Mouse (Mus musculus): Measurements from ENCODE around the gene Fnip1.
"Not testable (repeated sequence)": the region's sequence is repeated elsewhere in the genome, so short reads cannot be mapped to it uniquely, and the experiment has no call there.

Gene Fnip1

DNA sequence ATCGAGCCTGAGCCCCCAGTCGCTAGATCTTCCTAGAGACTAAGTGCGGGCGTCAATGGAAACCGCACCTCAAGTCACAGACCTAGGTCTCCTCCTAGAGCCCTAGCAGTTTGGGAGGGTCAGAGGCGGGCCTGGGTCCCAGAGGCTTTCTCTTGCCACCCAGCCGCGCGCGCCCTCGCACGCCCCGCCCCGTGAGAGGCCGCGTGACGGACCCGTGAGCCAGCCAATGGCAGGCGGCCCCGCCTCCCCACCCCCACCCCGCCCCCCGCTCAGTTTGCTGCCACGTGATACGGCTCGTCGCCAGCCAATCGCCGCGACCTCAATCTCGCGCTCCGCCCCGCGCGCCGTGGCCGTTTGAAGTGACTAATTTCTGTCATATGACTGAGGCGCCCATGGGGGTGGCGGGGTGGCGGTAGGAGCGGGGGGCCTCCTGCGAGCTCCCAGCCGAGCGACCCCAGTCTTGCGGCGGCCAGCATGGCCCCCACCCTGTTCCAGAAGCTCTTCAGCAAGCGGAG lies at the start of gene Fnip1:
Fnip1 (plus strand) TSS at position 377 of the 515 bp plus-strand sequence.
- DNase-seq (ENCODE audit: low read depth, low spot score) = peak; percentile 93

DNA sequence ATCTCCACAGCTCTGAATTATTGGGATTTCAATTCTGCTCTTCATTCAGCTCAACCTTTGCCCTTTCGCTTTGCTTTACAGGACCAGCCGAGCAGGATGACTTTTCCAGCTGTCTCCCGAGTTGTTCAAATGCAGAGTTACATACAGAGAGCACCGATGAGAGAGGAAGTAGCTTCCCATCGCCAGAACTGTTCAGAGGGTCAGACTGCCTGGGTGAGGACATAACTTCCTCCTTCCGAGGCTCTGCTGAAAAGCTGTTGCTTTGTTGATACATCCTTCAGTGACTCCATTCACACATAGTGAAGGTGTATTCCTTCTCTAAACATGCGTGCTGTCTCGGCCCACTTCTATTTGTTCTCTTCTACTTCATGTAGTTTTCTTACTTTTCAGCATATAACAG lies 47.6 kb upstream of the Fnip1 start:
- DNase-seq (ENCODE audit: low read depth, low spot score) = peak; percentile 39

DNA sequence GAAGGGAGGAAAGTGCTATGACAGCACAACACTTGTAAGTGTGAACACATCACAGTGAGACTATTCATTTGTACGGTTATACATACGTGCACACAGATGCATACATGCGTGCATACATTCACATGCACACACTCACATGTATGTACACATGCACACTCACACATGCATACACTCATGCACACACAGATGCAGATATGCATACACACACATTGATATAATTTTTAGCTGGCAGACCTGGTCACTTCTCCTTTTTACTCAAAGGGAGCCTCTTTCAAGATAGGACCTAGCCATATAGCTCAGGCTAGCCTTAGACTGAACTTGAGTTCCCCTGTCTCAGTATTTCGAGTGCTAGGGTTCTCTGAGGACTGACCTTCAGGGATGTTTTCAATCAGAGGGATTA lies 46.7 kb upstream of the Fnip1 start:
- no peak for DNase-seq (ENCODE audit: low read depth, low spot score)

DNA sequence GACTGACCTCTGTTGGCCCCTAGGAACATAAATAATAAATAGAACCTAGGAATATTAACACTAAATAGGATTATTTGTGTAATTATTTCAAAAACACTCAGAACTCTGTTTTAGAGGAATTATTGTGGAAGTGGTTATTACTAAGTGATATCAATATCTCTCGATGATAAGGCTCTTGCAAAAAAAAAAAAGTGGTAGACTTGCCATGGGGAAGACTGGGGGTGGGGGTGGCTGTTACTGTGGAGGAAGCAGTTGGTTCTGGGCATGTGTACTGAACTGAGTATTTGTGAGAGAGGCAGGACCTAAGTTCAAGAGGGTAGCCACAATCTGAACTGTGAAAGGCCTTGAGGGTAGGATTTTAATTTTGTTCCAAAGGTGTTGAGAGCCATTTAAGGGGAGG lies 41.3 kb upstream of the Fnip1 start:
- no peak for DNase-seq (ENCODE audit: low read depth, low spot score)

DNA sequence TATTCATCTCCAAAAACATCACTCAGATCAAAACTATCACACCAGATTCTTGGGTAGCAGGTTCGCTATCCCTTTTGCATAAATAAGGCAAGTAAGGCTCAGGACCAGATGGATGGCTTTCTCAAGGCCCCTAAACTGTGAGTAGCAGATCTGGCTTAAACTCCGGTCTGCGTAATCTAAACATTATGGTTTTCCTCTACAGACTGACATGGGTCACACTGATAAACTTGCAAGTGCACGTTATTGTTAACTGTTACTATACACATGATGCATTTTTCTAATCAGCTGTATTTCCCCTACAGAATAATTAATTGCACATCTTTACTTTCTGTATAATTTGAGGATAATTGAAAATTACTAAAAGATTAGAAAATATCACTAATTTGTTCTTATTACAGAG lies 39.9 kb upstream of the Fnip1 start:
- no peak for DNase-seq (ENCODE audit: low read depth, low spot score)

DNA sequence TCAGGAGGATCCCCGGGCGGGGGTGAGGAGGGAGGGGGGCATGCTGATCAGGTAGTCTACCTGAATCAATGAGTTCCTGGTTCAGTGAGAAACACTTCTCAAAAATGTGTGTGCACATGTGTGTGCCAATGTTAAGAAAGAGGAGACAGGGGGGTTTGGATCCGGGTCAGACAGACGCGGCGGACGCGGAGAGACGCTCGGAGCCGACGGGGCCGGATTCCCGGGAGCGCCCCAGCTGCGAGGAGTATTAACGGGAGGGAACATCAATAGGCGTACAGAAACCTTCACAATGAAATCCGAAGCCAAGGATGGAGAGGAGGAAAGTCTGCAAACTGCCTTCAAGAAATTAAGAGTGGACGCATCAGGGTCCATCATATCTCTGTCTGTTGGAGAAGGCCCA lies 37.2 kb upstream of the Fnip1 start:
- DNase-seq (ENCODE audit: low read depth, low spot score) = not testable (repeated sequence)

DNA sequence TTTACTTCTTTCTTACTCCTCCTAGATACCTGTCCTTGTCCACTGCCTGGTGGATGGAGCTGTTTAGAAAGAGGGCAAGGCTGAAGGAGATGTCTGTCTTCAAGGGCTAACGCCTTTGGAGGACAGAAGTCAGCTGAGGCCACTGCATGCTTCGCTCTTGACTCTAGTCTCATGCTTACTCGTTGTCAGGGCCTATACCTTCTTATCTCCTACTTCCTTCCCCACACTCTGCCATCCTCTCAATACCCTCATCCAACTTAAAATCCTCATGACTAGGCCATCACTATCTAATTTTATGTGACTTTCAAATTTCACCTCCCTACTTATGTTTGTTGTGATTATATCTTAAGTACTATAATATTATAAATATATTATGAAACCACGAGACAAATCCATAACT lies 33.1 kb upstream of the Fnip1 start:
- DNase-seq (ENCODE audit: low read depth, low spot score) = no peak

DNA sequence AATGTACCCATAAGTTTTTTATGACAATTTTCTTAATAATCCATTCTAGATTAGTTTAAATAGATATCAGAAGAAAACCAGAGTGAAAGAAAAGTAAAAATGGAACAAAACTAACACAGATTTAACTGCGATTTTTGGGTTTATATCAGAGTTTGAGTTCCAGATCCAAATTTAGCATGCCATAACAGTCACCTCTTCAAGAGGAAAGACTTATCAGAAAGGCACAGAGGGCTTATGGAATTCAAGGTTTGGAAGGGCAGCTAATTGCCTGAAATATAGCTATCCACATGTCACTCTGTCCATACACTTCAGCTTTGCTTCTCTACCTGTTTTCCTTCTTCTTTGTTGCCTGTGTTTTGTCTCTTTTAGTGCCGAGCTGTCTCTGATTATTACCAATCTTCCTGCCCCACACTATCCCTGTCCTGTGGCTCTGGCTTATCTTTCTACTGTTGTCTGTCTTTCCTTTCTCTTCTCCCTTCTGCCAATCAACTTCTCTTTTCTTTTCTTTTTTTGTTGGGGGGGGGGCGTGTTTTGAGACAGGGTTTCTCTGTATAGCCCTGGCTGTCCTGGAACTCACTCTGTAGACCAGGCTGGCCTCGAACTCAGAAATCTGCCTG lies 31.0 kb upstream of the Fnip1 start:
- DNase-seq (ENCODE audit: low read depth, low spot score) = no peak

DNA sequence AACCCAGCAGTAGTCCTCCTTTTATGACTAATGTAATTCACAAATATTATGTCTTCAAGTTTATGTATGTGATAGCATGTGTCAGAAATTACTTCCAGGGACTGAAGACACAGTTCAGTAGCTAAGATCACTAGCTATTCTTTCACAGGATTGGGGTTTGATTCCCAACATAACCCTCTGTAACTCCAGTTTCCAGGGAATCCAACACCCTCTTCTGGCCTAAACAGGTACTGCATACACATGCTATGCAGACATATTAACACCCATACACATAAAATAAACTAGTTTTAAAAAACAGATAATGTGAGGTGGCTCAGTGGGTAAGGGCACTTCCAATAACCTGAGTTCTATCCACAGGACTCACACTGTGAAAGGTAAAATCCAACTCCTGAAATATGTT lies 27.4 kb upstream of the Fnip1 start:
- peak; percentile 12 for DNase-seq (ENCODE audit: low read depth, low spot score)

DNA sequence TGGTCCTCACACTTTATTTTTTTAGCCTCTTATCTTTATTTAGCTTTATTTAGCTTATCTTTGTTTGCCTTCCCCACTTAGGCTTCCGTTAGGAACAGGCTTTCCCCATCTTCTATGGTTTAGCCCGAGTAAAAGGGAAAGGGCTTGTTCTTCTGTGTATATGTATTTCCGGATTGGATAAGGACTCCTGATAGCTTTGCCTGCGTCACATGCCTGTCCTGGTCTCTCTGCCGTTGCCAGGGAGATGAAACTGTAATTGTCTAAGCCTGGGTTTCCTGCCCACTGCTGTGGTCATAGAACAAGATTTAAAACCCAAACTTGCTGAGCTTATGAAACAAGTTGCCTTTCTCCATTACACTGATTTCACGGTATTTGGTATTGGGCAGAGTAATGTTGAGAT lies 25.0 kb upstream of the Fnip1 start:
- peak; percentile 15 for DNase-seq (ENCODE audit: low read depth, low spot score)

DNA sequence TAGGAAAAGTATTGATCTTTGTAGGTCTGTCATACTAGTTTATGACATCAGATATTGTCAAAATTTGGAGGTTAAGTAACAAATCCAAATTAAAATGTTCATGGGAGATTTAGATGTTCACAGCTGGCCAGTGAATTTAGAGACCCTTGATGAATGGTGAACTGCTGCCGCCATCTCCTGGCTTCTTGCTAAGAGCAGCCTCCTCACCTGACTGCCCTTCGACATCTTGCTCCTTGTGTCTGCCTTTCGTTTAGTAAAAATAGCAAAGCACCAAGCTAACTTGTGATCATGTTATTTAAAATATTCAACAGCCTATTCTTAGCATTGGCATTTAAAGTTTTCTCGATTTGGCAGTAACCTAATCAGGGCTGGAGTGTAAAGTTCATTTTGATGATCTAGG lies 15.0 kb upstream of the Fnip1 start:
- no peak for DNase-seq (ENCODE audit: low read depth, low spot score)

DNA sequence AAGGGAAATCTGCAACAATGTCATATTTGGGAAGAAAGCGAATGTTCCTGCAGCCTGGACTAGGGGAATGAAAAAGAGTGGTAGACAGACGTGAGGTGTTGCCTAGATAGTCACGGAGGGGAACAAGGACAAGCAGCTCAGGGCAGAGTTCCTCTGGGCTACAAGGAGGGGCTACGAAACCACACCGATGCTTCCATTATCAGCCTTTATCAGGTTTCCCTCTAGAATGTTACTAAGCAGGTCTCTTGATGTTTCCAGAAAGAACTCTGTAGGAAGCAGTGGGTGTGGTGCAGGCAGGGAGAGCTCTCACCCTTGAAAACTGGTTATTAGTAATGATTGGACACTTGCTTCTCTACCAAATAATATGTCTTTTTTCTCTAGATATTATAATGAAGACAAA lies 11.7 kb upstream of the Fnip1 start:
- no peak for DNase-seq (ENCODE audit: low read depth, low spot score)

DNA sequence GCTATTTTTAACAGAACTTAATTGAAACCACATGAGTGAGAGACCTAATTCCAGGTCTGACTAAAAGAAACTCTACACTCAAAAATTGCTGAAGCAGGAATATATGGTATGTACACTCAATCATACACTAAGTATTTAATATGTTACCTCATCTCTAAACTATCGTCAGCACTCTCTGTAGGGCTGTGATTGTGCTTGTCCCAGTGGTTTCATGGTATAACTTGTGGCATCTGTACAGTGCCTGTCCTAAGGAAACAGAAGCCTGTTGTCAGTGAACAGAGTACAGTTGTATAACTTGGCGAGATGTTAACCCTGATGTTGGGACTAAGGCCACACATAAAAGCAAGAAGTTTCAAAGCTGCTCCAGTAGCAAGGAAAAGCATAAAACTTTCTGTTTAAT lies 10.9 kb upstream of the Fnip1 start:
- DNase-seq (ENCODE audit: low read depth, low spot score) = no peak

DNA sequence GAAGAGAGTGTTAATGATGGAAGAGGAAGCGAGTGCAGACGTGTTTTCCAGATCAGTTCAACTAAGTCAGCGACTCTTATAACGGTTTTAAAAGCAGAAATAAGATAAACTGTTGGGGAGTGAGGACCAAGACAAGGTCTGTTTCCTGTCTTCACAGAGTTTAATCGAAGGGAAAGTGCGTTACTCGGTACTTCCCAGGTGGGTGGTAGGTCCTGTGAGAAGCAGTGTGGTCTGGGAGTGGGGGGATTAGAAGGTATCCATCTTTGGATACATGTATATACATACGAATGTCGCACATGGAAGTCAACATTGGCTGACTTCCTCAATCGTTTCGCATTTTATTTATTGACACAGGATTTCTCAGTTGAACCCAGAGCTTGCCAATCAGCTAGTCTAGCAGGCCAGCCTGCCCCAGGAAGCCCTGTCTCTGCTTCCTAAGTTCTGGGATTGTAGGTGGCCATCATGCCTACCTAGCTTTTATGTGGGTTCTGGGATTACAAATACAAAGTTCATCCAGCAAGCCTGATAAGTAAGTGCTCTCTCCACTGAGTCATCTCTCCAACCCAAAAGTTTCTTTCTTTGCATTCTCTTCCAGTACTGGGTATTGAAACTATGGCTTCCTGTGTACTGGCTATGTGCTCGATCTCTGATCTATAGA lies 10.2 kb upstream of the Fnip1 start:
- no peak for DNase-seq (ENCODE audit: low read depth, low spot score)

DNA sequence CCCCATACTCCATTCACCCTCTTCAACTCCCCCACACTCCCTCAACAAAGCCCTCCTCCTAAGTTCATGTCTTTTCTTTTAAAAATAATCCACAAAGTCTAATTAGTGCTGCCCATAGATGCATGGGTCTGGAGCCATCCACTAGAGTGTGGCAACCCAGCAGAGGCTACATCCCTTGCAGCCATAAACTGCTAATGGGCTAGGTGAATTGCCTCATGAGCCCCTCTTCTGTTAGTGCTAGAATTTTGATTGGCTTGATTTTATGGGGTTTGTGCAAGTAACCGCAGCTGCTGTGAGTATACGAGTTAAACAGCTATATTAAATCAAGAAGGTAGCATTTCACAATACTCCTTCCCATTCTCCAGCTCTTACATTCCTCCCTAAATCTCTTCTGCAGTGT lies 8.8 kb upstream of the Fnip1 start:
- DNase-seq (ENCODE audit: low read depth, low spot score) = no peak

DNA sequence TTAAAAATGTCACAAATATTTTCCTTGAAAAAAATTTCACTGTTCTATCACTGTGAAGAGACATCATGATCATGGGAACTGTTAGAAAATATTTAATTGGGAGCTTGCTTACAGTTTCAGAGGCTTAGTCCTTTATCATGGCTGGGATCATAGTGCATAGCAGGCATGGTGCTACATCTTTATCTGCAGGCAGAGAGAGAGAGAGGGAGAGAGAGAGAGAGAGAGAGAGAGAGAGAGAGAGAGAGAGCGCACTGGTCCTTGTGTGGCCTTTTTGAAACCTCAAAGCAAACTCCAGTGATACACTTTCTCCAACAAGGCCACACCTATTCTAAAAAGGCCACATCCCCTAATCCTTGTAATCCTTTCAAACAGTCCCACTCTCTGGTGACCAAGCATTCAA lies 2.2 kb upstream of the Fnip1 start:
- no peak for DNase-seq (ENCODE audit: low read depth, low spot score)

DNA sequence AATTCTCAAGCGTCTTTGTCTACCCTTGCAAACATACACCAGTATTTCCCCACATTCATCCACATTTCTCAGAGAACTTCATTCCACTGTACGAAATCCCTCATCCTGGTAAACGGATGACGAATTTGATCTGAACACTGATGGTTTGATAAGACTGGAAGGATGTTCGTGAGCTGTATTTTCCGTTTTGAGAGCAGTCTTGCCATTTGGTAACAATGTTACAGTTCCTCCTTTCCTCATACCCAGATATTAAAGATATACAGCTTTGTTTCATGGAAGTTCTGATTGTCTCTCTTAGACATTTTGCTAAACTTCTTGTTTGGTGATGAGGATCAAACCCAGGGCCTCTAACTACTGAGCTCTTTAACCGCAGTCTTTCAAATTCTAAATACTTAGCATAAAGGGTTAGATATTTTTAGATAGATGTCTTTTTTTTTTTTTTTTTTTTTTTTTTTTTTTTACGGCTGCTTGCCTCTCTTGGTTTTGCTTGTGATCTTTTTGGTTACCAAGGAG lies 633 bp upstream of the Fnip1 start:
- DNase-seq (ENCODE audit: low read depth, low spot score) = no peak

DNA sequence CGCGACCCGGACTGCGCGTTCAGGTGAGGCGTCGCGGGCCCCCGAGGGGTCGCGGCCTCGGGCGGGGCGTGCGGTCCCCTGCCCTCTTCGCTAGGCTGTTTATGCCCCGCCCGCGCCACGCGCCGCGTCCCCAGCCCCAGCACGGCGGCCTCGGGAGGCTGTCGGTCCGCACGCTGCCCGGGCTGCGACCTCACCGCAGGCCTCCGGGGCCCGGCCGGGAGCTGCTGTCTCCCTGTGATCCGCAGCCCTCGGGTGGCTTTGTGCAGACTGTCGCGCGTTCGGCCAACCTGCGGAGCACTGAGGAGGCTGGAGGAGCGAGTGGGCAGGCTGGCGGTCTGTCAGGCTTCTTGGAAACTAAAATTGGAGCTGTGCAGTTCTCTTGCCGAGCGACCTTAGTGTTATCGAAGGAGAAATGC lies 375 bp downstream of the Fnip1 start:
- peak; percentile 58 for DNase-seq (ENCODE audit: low read depth, low spot score)

DNA sequence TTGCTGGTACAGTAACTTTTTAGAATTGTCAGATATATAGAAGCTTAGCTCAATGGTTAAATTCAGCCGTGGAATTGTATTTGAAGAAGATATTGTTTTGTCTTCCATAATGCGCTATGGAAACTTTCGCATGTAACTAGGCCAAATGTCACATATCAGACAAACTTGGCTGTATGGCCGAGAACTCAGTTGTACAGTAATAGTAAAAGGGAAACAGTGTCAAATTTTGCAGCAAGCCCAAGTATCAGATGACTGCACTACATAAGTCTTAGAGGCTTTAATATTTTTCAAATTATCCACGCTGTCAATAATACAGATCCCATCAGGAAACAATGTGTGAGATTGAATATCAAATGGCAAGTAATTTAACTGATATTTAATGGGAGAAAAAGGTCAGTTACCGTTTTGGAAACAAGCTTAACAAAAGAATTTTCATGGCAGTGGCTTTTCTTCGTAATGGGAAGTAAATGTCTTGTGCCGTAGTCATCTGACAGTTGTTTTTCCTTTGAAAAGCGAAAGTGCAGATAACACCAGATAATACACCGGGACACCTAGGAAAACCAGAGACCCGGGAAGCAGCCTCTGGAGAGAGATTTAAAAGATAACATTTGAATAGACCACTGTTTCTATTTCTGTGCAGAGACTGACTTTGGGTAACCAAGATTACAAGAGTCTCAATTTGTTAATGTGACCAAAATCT lies 1.1 kb downstream of the Fnip1 start:
- DNase-seq (ENCODE audit: low read depth, low spot score) = no peak

DNA sequence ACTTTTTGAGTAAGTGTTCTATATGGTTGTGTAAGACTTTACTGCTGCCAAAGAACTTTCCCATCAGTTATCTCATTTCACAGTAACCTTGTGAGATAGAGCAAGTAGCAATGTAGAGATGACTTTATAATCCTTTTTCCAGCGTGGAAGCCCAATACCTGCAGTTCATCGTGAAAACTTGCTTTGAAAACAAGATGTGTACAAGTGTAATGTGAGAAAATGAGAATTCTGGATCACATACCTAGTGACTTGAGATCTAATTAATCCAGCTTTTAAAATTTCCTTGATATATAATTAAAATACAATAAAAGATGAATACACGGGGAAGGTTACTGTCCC lies 1.7 kb downstream of the Fnip1 start:
- no peak for DNase-seq (ENCODE audit: low read depth, low spot score)

DNA sequence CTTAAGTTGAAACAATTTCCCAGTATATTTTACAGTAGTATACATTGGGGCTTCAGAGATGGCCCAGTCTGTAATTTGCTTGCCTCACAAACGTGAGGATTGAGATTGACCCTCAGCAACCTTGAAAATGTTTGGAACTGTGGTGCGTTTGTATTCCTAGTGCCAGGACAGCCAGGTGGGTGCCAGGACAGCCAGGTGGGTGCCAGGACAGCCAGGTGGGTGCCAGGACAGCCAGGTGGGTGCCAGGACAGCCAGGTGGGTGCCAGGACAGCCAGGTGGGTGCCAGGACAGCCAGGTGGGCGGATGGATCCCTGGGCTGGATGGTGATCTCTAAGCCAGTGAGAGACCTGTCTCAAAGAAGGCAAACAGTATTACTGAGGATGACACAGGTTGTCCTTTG lies 12.8 kb downstream of the Fnip1 start:
- not testable (repeated sequence) for DNase-seq (ENCODE audit: low read depth, low spot score)

DNA sequence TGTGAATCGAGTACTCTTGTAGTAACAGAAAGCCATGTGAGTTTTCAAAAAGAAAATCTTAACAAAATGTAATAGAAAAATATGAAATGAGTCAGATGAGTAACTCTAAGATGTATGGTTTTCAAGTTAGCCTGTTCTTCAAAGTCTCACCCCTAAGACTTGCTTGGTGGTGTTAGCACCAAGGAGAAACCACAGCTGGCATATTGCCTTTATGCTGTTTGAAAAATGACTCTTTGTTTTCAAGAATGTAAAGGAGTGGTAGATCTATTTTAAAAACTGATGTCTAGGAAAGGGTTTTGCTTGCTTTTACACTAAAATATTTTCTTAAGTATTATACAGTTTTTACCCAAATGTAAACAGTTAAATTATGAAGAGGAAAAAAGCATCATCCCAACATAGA lies 16.5 kb downstream of the Fnip1 start:
- DNase-seq (ENCODE audit: low read depth, low spot score) = no peak

DNA sequence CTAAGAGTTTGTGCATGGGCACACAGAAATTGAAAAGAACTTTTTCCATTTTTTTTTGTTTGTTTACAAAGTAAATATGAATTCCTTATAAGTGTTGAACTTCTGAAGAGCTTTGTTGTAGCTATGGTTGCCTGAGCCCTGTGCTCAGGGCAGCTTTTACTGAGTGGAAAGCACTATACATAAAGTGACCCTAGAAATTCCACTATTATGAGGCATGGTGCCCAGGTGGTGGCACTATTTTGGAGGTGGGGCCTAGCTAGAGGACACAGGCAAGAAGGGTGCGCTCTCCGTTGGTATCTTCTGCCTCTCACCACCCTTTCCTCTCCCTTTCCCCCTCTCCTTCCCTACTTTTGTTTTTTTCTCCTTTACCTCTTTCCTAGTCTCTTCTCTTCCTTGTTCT lies 18.9 kb downstream of the Fnip1 start:
- no peak for DNase-seq (ENCODE audit: low read depth, low spot score)
